Mouse (Mus musculus) heart, adult 9 months (tissue): ENCODE measurements around the gene Ltk.
"Not testable (repeated sequence)": the region's sequence is repeated elsewhere in the genome, so short reads cannot be mapped to it uniquely, and the experiment has no call there.

Experiments
- DNase-seq, 2 experiments: peaks; one replicate each; pipeline ENCODE4 v3.0.0; 2022; ENCODE audit warnings: low spot score in 2 of 2

Gene Ltk

GRCm38 (mm10) chr2:119758844-119759835 is 1.1 kb downstream of the Ltk start:
- DNase-seq = no peak

- DNase-seq = no peak
Measured at GRCm38 (mm10) chr2:119758101-119758843, 2.0 kb downstream of the Ltk start.

- no peak for DNase-seq
Measured at GRCm38 (mm10) chr2:119757601-119758100, 2.6 kb downstream of the Ltk start.

GRCm38 (mm10) chr2:119749260-119749659 is 11.0 kb downstream of the Ltk start:
- no peak for DNase-seq

- DNase-seq = no peak
Measured at GRCm38 (mm10) chr2:119747554-119747953, 12.7 kb downstream of the Ltk start.

- DNase-seq = no peak
Measured at GRCm38 (mm10) chr2:119745281-119745680, 14.9 kb downstream of the Ltk start.

- no peak for DNase-seq
Measured at GRCm38 (mm10) chr2:119744163-119745111, 15.8 kb downstream of the Ltk start.

- no peak for DNase-seq
Measured at GRCm38 (mm10) chr2:119743808-119744162, 16.4 kb downstream of the Ltk start.

- DNase-seq = no peak
Measured at GRCm38 (mm10) chr2:119743176-119743807, 16.9 kb downstream of the Ltk start.

GRCm38 (mm10) chr2:119742461-119743175 is 17.6 kb downstream of the Ltk start:
- DNase-seq = no peak

GRCm38 (mm10) chr2:119741581-119742411 is 18.4 kb downstream of the Ltk start, which contains the start of gene Itpka:
Itpka (plus strand) TSS chr2:119742337.
- peak; percentile 41 to 50 for DNase-seq

GRCm38 (mm10) chr2:119740567-119740966 is 19.7 kb downstream of the Ltk start:
- no peak for DNase-seq

- DNase-seq = no peak
Measured at GRCm38 (mm10) chr2:119737124-119737523, 23.1 kb downstream of the Ltk start.

GRCm38 (mm10) chr2:119730735-119731134 is 29.5 kb downstream of the Ltk start:
- DNase-seq = no peak

GRCm38 (mm10) chr2:119727762-119728416 is 32.3 kb downstream of the Ltk start:
- no peak for DNase-seq

- DNase-seq = no peak
Measured at GRCm38 (mm10) chr2:119721070-119721469, 39.2 kb downstream of the Ltk start.

GRCm38 (mm10) chr2:119715868-119716267 is 44.4 kb downstream of the Ltk start:
- not testable (repeated sequence) for DNase-seq

GRCm38 (mm10) chr2:119710011-119710410 is 50.2 kb downstream of the Ltk start:
- no peak for DNase-seq

- no peak for DNase-seq
Measured at GRCm38 (mm10) chr2:119707676-119708075, 52.6 kb downstream of the Ltk start.
